Mouse (Mus musculus): Measurements from ENCODE around the gene Ndst2.

The Ndst2 gene

GRCm38 (mm10) chr14:20701554-20701953 lies 32.8 kb downstream of the Ndst2 start:
- no peak for DNase-seq (ENCODE audit: low spot score in 2 of 2)

GRCm38 (mm10) chr14:20700362-20700761 lies 34.0 kb downstream of the Ndst2 start:
- no peak for DNase-seq (ENCODE audit: low spot score in 2 of 2)

GRCm38 (mm10) chr14:20698515-20698914 lies 35.8 kb downstream of the Ndst2 start:
- DNase-seq (ENCODE audit: low spot score in 2 of 2), result no peak

- DNase-seq (ENCODE audit: low spot score in 2 of 2), result peak in 1 of 2 experiments; percentile 45
These were observed 37.4 kb downstream of the Ndst2 start for GRCm38 (mm10) chr14:20696986-20697385.

- DNase-seq (ENCODE audit: low spot score in 2 of 2), result no peak
These were observed 38.4 kb downstream of the Ndst2 start for GRCm38 (mm10) chr14:20695761-20696520.

- DNase-seq (ENCODE audit: low spot score in 2 of 2), result peak; percentile 74 to 75
These were observed 39.2 kb downstream of the Ndst2 start, which contains the start of gene Fut11 for GRCm38 (mm10) chr14:20694884-20695760. Fut11 (plus strand) TSS chr14:20694968.

GRCm38 (mm10) chr14:20694185-20694883 lies 40.0 kb downstream of the Ndst2 start:
- DNase-seq (ENCODE audit: low spot score in 2 of 2), result no peak

- DNase-seq (ENCODE audit: low spot score in 2 of 2), result no peak
These were observed 40.7 kb downstream of the Ndst2 start for GRCm38 (mm10) chr14:20693589-20694101.

GRCm38 (mm10) chr14:20691772-20692171 lies 42.6 kb downstream of the Ndst2 start:
- DNase-seq (ENCODE audit: low spot score in 2 of 2), result no peak

GRCm38 (mm10) chr14:20689009-20689408 lies 45.4 kb downstream of the Ndst2 start:
- no peak for DNase-seq (ENCODE audit: low spot score in 2 of 2)

- DNase-seq (ENCODE audit: low spot score in 2 of 2), result no peak
These were observed 47.8 kb downstream of the Ndst2 start for GRCm38 (mm10) chr14:20686576-20686975.

GRCm38 (mm10) chr14:20682498-20682897 lies 51.9 kb downstream of the Ndst2 start:
- peak; percentile 59 to 64 for DNase-seq (ENCODE audit: low spot score in 2 of 2)

- no peak for DNase-seq (ENCODE audit: low spot score in 2 of 2)
These were observed 52.6 kb downstream of the Ndst2 start for GRCm38 (mm10) chr14:20681742-20682141.

- no peak for DNase-seq (ENCODE audit: low spot score in 2 of 2)
These were observed 56.5 kb downstream of the Ndst2 start for GRCm38 (mm10) chr14:20677906-20678305.

- DNase-seq (ENCODE audit: low spot score in 2 of 2), result peak; percentile 97 to 99
These were observed 60.1 kb downstream of the Ndst2 start, which contains the start of gene Sec24c for GRCm38 (mm10) chr14:20674064-20674833. Sec24c (plus strand) TSS chr14:20674308.

GRCm38 (mm10) chr14:20673735-20674063 lies 60.7 kb downstream of the Ndst2 start:
- peak; percentile 29 to 31 for DNase-seq (ENCODE audit: low spot score in 2 of 2)
